In genomic region chr11:115004070-115004469, GRCm38 (mm10) we compare ENCODE assay signal across 19 mouse cellular contexts. TPM values are rescaled to one million over a fixed set of nuclear protein-coding genes. Genes with fewer than 3 reads are reported as not detected.
A peak's percentile ranks its signal among the peaks of the same experiment; 100 is the strongest.
DNase-seq lines count a peak whose midpoint lies in the region; ATAC-seq lines count a peak whose summit lies in the region.
"Had no signal": no experiment of that assay in that cellular context is flagged by ENCODE, and none has a peak within 500 bp of the region (broad histone marks: within the 10 kb centered on the region; RNA-seq: fewer than 3 reads in every experiment).

No protein-coding gene starts in this region.

- no peak for ATAC-seq in intestine, embryonic 15.5 days

- DNase-seq in heart, adult 18-20 months, result peak; percentile 16 to 43
- DNase-seq in heart, postnatal 14 days, result no peak
- peak; percentile 27 to 33 for DNase-seq in spleen, postnatal 36 days (ENCODE audit: low spot score in 2 of 2)
- no peak for DNase-seq in spleen, postnatal 14 days (ENCODE audit: low spot score in 2 of 2)
- DNase-seq in lung, postnatal 36 days, result peak; percentile 30
- peak; percentile 19 for DNase-seq in telencephalon, adult 2 months (ENCODE audit: low read depth, low spot score)
- no peak for DNase-seq in adrenal gland, adult 18-20 months (ENCODE audit: low spot score in 2 of 2)
- DNase-seq: cerebellum, adult 9-10 months; kidney, adult 8-10 months; thymus, adult 2 months had no signal

- no peak overlapping the region for H3K9ac ChIP-seq in intestine, embryonic 15.5 days
- H3K9ac ChIP-seq: heart, embryonic 13.5 days; hindbrain, embryonic 12.5 days had no signal

- intact Hi-C loops in heart, postnatal 14 days (cut with DNase I), result no loop called here

- H3K27ac ChIP-seq in intestine, embryonic 15.5 days, result no peak overlapping the region
- H3K27ac ChIP-seq: heart, embryonic 13.5 days; hindbrain, embryonic 12.5 days had no signal

- H3K4me1 ChIP-seq in intestine, embryonic 15.5 days (replicated peaks), result no peaks in the 10 kb centered on the region
- H3K4me1 ChIP-seq: heart, embryonic 13.5 days; hindbrain, embryonic 12.5 days had no signal

- no peaks in the 10 kb centered on the region for H3K36me3 ChIP-seq in intestine, embryonic 15.5 days
- H3K36me3 ChIP-seq: heart, embryonic 13.5 days; hindbrain, embryonic 12.5 days had no signal

- H3K4me3 ChIP-seq in intestine, embryonic 15.5 days (replicated peaks), result no peak overlapping the region
- H3K4me3 ChIP-seq: heart, embryonic 13.5 days; hindbrain, embryonic 12.5 days had no signal

- H3K27me3 ChIP-seq in intestine, embryonic 15.5 days (replicated peaks), result no peaks in the 10 kb centered on the region
- H3K27me3 ChIP-seq: hindbrain, embryonic 12.5 days had no signal

- no peaks in the 10 kb centered on the region for H3K9me3 ChIP-seq in intestine, embryonic 15.5 days
- H3K9me3 ChIP-seq: heart, embryonic 13.5 days; hindbrain, embryonic 12.5 days had no signal

- 86% methylated on average over 5 of the region's 5 CpGs for WGBS in intestine, embryonic 15.5 days

- H3K4me2 ChIP-seq in intestine, embryonic 15.5 days (replicated peaks), result no peak overlapping the region
- H3K4me2 ChIP-seq: heart, embryonic 13.5 days; hindbrain, embryonic 12.5 days; midbrain, embryonic 11.5 days had no signal

RNA-seq across cellular contexts. Expression of gene Cd300c2, which starts 2.4 kb away (rescaled TPM):
- total RNA-seq in heart, adult 18-20 months (2021), result 1 to 10 TPM; 1.4 TPM
- total RNA-seq in heart, postnatal 14 days (2021), result 1 to 10 TPM; 1.5 to 2.3 TPM
- 1 to 10 TPM; 5.3 to 8.6 TPM for total RNA-seq in adrenal gland, adult 18-20 months (2021)
- 1.9 and 2.8 TPM in 2 replicates for polyA plus RNA-seq in intestine, embryonic 15.5 days (2015; fragmentation: Nextera tagmentation; extraction: Ambion mirVana)
- total RNA-seq: ES-E14 had no signal

RNA-seq across cellular contexts. Expression of gene Cd300ld2, which starts 11.9 kb away (rescaled TPM):
- total RNA-seq in heart, adult 18-20 months (2021), result not detected
- not detected for total RNA-seq in heart, postnatal 14 days (2021)
- not detected for total RNA-seq in adrenal gland, adult 18-20 months (2021)
- polyA plus RNA-seq in intestine, embryonic 15.5 days (2015; fragmentation: Nextera tagmentation; extraction: Ambion mirVana), result not detected in 2 replicates
- total RNA-seq: adrenal gland, postnatal 4 days; ES-E14; layer of hippocampus, adult 8-10 months had no signal
- polyA plus RNA-seq: embryonic facial prominence, embryonic 11.5 days; heart, embryonic 13.5 days; hindbrain, embryonic 12.5 days; limb, embryonic 11.5 days; midbrain, embryonic 11.5 days had no signal

RNA-seq across cellular contexts. Expression of gene Cd300ld, which starts 14.3 kb away (rescaled TPM):
- 1 to 10 TPM in 1 of 2 experiments, under 1 TPM in 1; 0.95 to 1.7 TPM for total RNA-seq in heart, adult 18-20 months (2021)
- total RNA-seq in heart, postnatal 14 days (2021), result under 1 TPM; 0.88 to 1.00 TPM
- total RNA-seq in adrenal gland, adult 18-20 months (2021), result 1 to 10 TPM; 1.1 to 2.5 TPM
- polyA plus RNA-seq in intestine, embryonic 15.5 days (2015; fragmentation: Nextera tagmentation; extraction: Ambion mirVana), result 0.19 and 0.34 TPM in 2 replicates

RNA-seq across cellular contexts. Expression of gene Cd300ld4, which starts 22.7 kb away (rescaled TPM):
- total RNA-seq in heart, adult 18-20 months (2021), result under 1 TPM in 1 of 2 experiments, not detected in 1; 0.80 TPM
- not detected for total RNA-seq in heart, postnatal 14 days (2021)
- under 1 TPM in 1 of 2 experiments, not detected in 1; 0.74 TPM for total RNA-seq in adrenal gland, adult 18-20 months (2021)
- polyA plus RNA-seq in intestine, embryonic 15.5 days (2015; fragmentation: Nextera tagmentation; extraction: Ambion mirVana), result not detected in 2 replicates
- total RNA-seq: ES-E14 had no signal
- polyA plus RNA-seq: embryonic facial prominence, embryonic 11.5 days; heart, embryonic 13.5 days; hindbrain, embryonic 12.5 days; limb, embryonic 11.5 days; midbrain, embryonic 11.5 days had no signal

RNA-seq across cellular contexts. Expression of gene Cd300ld5, which starts 33.5 kb away (rescaled TPM):
- 1 to 10 TPM; 4.8 to 5.6 TPM for total RNA-seq in heart, adult 18-20 months (2021)
- 1 to 10 TPM in 1 of 2 experiments, not detected in 1; 1.4 TPM for total RNA-seq in heart, postnatal 14 days (2021)
- 10 to 100 TPM in 1 of 2 experiments, 1 to 10 TPM in 1; 3.4 to 10.9 TPM for total RNA-seq in adrenal gland, adult 18-20 months (2021)
- polyA plus RNA-seq in intestine, embryonic 15.5 days (2015; fragmentation: Nextera tagmentation; extraction: Ambion mirVana), result not detected in 2 replicates
- total RNA-seq: ES-E14 had no signal
- polyA plus RNA-seq: embryonic facial prominence, embryonic 11.5 days; heart, embryonic 13.5 days; hindbrain, embryonic 12.5 days; limb, embryonic 11.5 days; midbrain, embryonic 11.5 days had no signal

Comparison
In these comparisons a context has a peak if more than half of its experiments do, and no peak if none do; other contexts are left out.
1. DNase-seq: peak in heart, adult 18-20 months (2 of 2), spleen, postnatal 36 days (2 of 2), lung, postnatal 36 days (single experiment) and telencephalon, adult 2 months (single experiment); none in heart, postnatal 14 days (0 of 2), spleen, postnatal 14 days (0 of 2) and adrenal gland, adult 18-20 months (0 of 2).